Mouse (Mus musculus) duodenum, adult 2 months (tissue): ENCODE measurements around the gene Olfr285. TPM values are rescaled to one million over a fixed set of nuclear protein-coding genes. Genes with fewer than 3 reads are reported as not detected.

Source experiments
- polyA plus RNA-seq: library from polyadenylated mRNA; depleted of rRNA; stranded (reverse); fragments of >200 nt; gene quantifications from 2 replicates; pipeline ENCODE4 v1.2.3, GENCODE M21; 2012; ENCODE audit warnings: low replicate concordance; rRNA removed

Olfr285 gene
- polyA plus RNA-seq, result not detected in 2 replicates

DNA sequence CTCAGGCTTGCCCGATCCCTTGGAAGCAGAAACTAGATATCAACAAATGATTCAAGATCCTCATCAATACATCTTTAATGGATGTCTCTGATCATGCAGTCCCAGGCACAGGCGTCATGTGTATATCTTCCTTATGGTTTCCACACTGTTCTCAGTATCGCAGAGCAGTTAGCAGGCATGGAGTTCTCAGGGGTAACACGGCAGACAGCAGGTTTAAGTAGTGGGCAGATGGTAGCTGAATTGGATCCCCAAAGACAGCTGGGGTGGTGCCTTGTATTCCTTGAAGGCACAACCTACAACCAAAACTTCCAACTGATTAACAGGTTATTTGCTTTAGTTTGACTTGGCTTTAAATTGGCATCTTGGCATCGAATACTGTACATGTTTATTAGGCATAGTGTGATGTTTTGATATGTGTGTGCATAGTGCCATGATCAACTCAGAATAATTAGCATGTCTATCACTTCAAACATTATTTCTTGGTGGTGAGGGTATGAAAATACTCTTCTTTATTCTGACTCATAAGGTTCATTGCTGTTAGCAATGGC lies at the start of gene Olfr285:
TSS of gene Olfr285 (minus strand) at position 177 of the 548 bp plus-strand sequence.

DNA sequence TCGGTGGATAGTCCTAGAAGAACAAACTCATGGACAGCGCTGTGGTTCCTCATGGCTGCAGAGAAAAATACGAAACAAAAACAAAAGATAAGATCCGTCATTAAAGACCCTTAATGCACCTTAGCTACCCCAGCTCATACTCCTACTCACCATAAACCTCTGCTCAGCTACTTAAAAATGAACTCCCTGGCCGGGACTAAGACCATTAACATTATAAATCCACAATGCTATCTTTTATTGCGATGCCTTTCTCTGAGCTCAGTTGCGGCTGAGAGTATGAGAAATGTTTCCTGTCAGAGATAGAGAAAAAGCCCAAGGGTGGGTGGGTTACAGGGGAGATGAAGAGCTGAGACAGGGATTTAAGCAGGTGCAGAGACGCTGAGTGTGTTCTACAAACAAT lies 23.7 kb upstream of the Olfr285 start, which contains the start of gene Olfr284:
TSS of gene Olfr284 (minus strand) at position 101 of the 400 bp plus-strand sequence.

DNA sequence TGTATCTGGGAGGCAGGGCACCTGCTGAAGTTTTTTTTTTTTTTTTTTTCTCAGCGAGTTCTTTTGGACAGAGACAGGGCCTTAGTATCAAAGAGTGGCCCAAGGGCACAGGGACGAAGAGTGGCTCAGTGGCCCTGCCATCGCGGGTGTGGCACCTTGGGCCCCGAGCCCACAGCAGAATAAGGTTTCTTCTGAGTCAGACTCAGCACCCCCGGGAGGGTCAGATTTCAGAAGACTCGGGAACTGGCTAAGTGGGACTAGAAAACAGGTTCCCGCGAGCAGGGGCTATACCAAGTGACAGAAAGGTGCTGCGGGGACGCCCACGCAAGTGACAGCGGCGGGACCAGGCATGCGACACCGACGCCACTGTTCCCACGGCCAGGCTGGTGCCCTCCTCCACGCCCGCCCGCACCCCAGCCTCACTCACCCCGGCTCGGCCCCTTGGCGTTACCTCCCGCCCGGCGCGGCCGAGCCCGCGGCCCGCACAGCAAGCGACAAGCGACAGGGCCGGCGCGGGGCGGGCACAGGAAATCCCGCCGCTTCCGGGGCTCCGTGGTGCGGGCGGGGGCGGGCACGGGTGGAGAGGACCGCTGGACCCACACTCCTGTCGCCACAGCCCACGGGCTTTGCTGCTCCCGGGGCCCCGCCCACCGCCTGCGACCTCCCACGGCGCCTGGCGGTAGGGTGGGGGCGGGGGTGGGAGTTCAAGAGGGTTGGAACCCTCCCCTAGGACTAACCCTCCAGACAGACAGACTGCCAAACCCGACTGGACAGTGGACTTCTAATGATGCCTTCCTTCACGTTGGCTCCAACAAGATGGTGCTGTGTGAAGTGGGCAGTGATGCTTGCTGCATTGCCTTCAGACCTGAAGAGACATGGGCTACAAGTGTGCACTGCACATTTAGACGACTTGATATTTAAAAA lies 21.3 kb downstream of the Olfr285 start, which contains the start of gene Zfp641:
TSS of gene Zfp641 (minus strand) at position 534 of the 924 bp plus-strand sequence.

Other genes with a start within 250 kb of the Olfr285 start
- gene Pfkm, start 224.8 kb downstream of the Olfr285 start, polyA plus RNA-seq, result 5.7 and 7.5 TPM in 2 replicates
- 3.9 and 5.1 TPM in 2 replicates for gene Senp1, start 223.6 kb downstream of the Olfr285 start, polyA plus RNA-seq
- 18.3 and 19.1 TPM in 2 replicates for gene Asb8, start 151.7 kb downstream of the Olfr285 start, polyA plus RNA-seq
- gene Ccdc184, start 150.2 kb downstream of the Olfr285 start, polyA plus RNA-seq, result 0.24 and 0.30 TPM in 2 replicates
- gene Olfr288, start 121.8 kb downstream of the Olfr285 start, polyA plus RNA-seq, result not detected in 2 replicates
- gene Gm44579, start 96.4 kb downstream of the Olfr285 start, polyA plus RNA-seq, result not detected in 2 replicates
- 0.63 and 1.1 TPM in 2 replicates for gene Olfr287, start 96.3 kb downstream of the Olfr285 start, polyA plus RNA-seq
- 0.02 TPM in 2 replicates for gene Olfr286, start 82.9 kb downstream of the Olfr285 start, polyA plus RNA-seq
- gene H1fnt, start 60.1 kb downstream of the Olfr285 start, polyA plus RNA-seq, result not detected in 2 replicates
- gene Zfp641, start 21.2 kb downstream of the Olfr285 start, polyA plus RNA-seq, result 0.13 and 0.36 TPM in 2 replicates
- gene Olfr284, start 23.6 kb upstream of the Olfr285 start, polyA plus RNA-seq, result not detected in 2 replicates
- gene Olfr283, start 63.6 kb upstream of the Olfr285 start, polyA plus RNA-seq, result not detected in 2 replicates
- gene Olfr282, start 113.9 kb upstream of the Olfr285 start, polyA plus RNA-seq, result not detected in 2 replicates
- gene Olfr281, start 135.2 kb upstream of the Olfr285 start, polyA plus RNA-seq, result not detected in 2 replicates
- not detected in 2 replicates for gene OR5BS1P, start 152.5 kb upstream of the Olfr285 start, polyA plus RNA-seq
- not detected in 2 replicates for gene Lalba, start 165.4 kb upstream of the Olfr285 start, polyA plus RNA-seq
- not detected in 2 replicates for gene Olfr279, start 175.0 kb upstream of the Olfr285 start, polyA plus RNA-seq
- gene Kansl2, start 216.9 kb upstream of the Olfr285 start, polyA plus RNA-seq, result 14.6 and 20.2 TPM in 2 replicates